22 mouse cellular contexts compared by ENCODE assay signal in genomic region chr2:18219569-18219968, GRCm38 (mm10).
DNase-seq lines count a peak whose midpoint lies in the region; ATAC-seq and TF ChIP-seq lines count a peak whose summit lies in the region.
"Had no signal": no experiment of that assay in that cellular context is flagged by ENCODE, and none has a peak within 500 bp of the region (broad histone marks: within the 10 kb centered on the region; RNA-seq: fewer than 3 reads in every experiment).

No protein-coding gene starts in this region.

- no peaks in the 10 kb centered on the region for H3K9me3 ChIP-seq in intestine, embryonic 14.5 days (ENCODE audit: control insufficient read depth, low read length)
- no peaks in the 10 kb centered on the region for H3K9me3 ChIP-seq in intestine, postnatal 0 days (ENCODE audit: control insufficient read depth)
- no peaks in the 10 kb centered on the region for H3K9me3 ChIP-seq in heart, embryonic 15.5 days (replicated peaks)
- H3K9me3 ChIP-seq: G1E; limb, embryonic 13.5 days; liver, embryonic 12.5 days; megakaryocyte, embryonic 14.5 days; midbrain, embryonic 13.5 days; neural tube, embryonic 12.5 days had no signal

- H3K4me1 ChIP-seq in intestine, embryonic 14.5 days (replicated peaks; ENCODE audit: control insufficient read depth, insufficient read depth, low read length), result no peaks in the 10 kb centered on the region
- no peaks in the 10 kb centered on the region for H3K4me1 ChIP-seq in intestine, postnatal 0 days (replicated peaks; ENCODE audit: control insufficient read depth, insufficient read depth, low read length)
- H3K4me1 ChIP-seq in heart, embryonic 15.5 days (replicated peaks), result peaks cover 18% of the 10 kb centered on the region
- H3K4me1 ChIP-seq: hindbrain, embryonic 10.5 days; liver, embryonic 12.5 days; midbrain, embryonic 13.5 days; neural tube, embryonic 12.5 days had no signal

- peak overlapping the region; percentile 86 for H3K27ac ChIP-seq in gastrocnemius, adult 2 months
- H3K27ac ChIP-seq in intestine, embryonic 14.5 days (ENCODE audit: low read depth), result no peak overlapping the region
- no peak overlapping the region for H3K27ac ChIP-seq in intestine, postnatal 0 days (ENCODE audit: low read depth, low read length)
- peak overlapping the region; percentile 36; the same call in 1 of the 2 replicates for H3K27ac ChIP-seq in heart, embryonic 15.5 days
- H3K27ac ChIP-seq: hindbrain, embryonic 10.5 days; hindbrain, postnatal 0 days; limb, embryonic 13.5 days; liver, embryonic 12.5 days; midbrain, embryonic 13.5 days; neural tube, embryonic 12.5 days; stomach, postnatal 0 days had no signal

- no peak overlapping the region for H3K4me2 ChIP-seq in intestine, embryonic 14.5 days (ENCODE audit: low read length)
- H3K4me2 ChIP-seq in intestine, postnatal 0 days (replicated peaks; ENCODE audit: low read depth), result no peak overlapping the region
- no peak overlapping the region for H3K4me2 ChIP-seq in heart, embryonic 15.5 days
- H3K4me2 ChIP-seq: limb, embryonic 13.5 days; liver, embryonic 12.5 days; midbrain, embryonic 13.5 days; neural tube, embryonic 12.5 days had no signal

- intact Hi-C loops in gastrocnemius, adult 2 months (cut with DNase I), result loop anchor here (10.0 kb wide), 1 partner anchor 455 kb away; the partner anchor contains the start of genes Bmi1 and Commd3
- intact Hi-C loops in gastrocnemius, postnatal 14 days (cut with DNase I; ENCODE audit: low total_unique reads), result no loop called here

- no peaks in the 10 kb centered on the region for H3K27me3 ChIP-seq in intestine, embryonic 14.5 days (replicated peaks; ENCODE audit: control insufficient read depth, insufficient read depth, low read length)
- no peaks in the 10 kb centered on the region for H3K27me3 ChIP-seq in intestine, postnatal 0 days (replicated peaks; ENCODE audit: control insufficient read depth, insufficient read depth, low read length)
- H3K27me3 ChIP-seq in heart, embryonic 15.5 days, result no peaks in the 10 kb centered on the region
- H3K27me3 ChIP-seq: limb, embryonic 13.5 days; liver, embryonic 12.5 days; megakaryocyte, embryonic 14.5 days; midbrain, embryonic 13.5 days; neural tube, embryonic 12.5 days had no signal

- TF ChIP-seq CTCF in gastrocnemius, adult 2 months (IDR thresholded peaks at IDR 0.05), result no peak
- TF ChIP-seq CTCF in intestine, postnatal 0 days (IDR thresholded peaks at IDR 0.05; ENCODE audit: low read depth), result no peak

- 79% methylated on average over 13 of the region's 13 CpGs for WGBS in intestine, embryonic 14.5 days
- WGBS in intestine, postnatal 0 days, result 83% methylated on average over 13 of the region's 13 CpGs
- WGBS in heart, embryonic 15.5 days, result 61% methylated on average over 13 of the region's 13 CpGs

- no peak for ATAC-seq in intestine, embryonic 14.5 days (replicated peaks; ENCODE audit: low FRiP score, low TSS enrichment, low read depth)
- no peak for ATAC-seq in intestine, postnatal 0 days
- ATAC-seq in heart, embryonic 15.5 days (replicated peaks; ENCODE audit: insufficient number of reproducible peaks, insufficient read depth, low FRiP score, low read depth), result no peak
- ATAC-seq: forebrain, postnatal 0 days; hindbrain, postnatal 0 days; liver, embryonic 12.5 days; midbrain, embryonic 13.5 days had no signal

- no peak overlapping the region for H3K4me3 ChIP-seq in gastrocnemius, adult 2 months
- H3K4me3 ChIP-seq in intestine, embryonic 14.5 days (ENCODE audit: low read depth, low read length), result no peak overlapping the region
- H3K4me3 ChIP-seq in intestine, postnatal 0 days (ENCODE audit: low read depth, low read length), result no peak overlapping the region
- H3K4me3 ChIP-seq in heart, embryonic 15.5 days, result no peak overlapping the region
- H3K4me3 ChIP-seq: hindbrain, embryonic 10.5 days; limb, embryonic 13.5 days; liver, embryonic 12.5 days; megakaryocyte, embryonic 14.5 days; midbrain, embryonic 13.5 days; neural tube, embryonic 12.5 days had no signal

- no peak overlapping the region for H3K9ac ChIP-seq in intestine, embryonic 14.5 days (ENCODE audit: low read length)
- H3K9ac ChIP-seq in intestine, postnatal 0 days (ENCODE audit: low read depth, low read length), result no peak overlapping the region
- no peak overlapping the region for H3K9ac ChIP-seq in heart, embryonic 15.5 days
- H3K9ac ChIP-seq: forebrain, postnatal 0 days; limb, embryonic 13.5 days; liver, embryonic 12.5 days; midbrain, embryonic 13.5 days; neural tube, embryonic 12.5 days had no signal

- DNase-seq in gastrocnemius, adult 2 months, result peak; percentile 34
- no peak for DNase-seq in gastrocnemius, postnatal 14 days
- peak; percentile 33 for DNase-seq in intestine, embryonic 14.5 days (ENCODE audit: low spot score)
- no peak for DNase-seq in frontal cortex, postnatal 36 days (ENCODE audit: low spot score in 2 of 2)
- no peak for DNase-seq in natural killer cell, adult 2 months (ENCODE audit: low spot score in 2 of 2)
- DNase-seq: adrenal gland, adult 2 months; forebrain, postnatal 0 days; kidney, adult 11 months; layer of hippocampus, adult 9-11 months; lung, adult 18-20 months; right cerebral cortex, postnatal 14 days had no signal

- H3K36me3 ChIP-seq in intestine, embryonic 14.5 days (ENCODE audit: control insufficient read depth, insufficient read depth, low read length), result peaks cover 49% of the 10 kb centered on the region
- H3K36me3 ChIP-seq in intestine, postnatal 0 days (ENCODE audit: control insufficient read depth, insufficient read depth), result peaks cover 35% of the 10 kb centered on the region
- H3K36me3 ChIP-seq in heart, embryonic 15.5 days, result peaks cover 22% of the 10 kb centered on the region

Comparison
In these comparisons a context has a peak if more than half of its experiments do, and no peak if none do; other contexts are left out.
1. DNase-seq: peak in gastrocnemius, adult 2 months (single experiment) and intestine, embryonic 14.5 days (single experiment); none in gastrocnemius, postnatal 14 days (single experiment), frontal cortex, postnatal 36 days (0 of 2) and natural killer cell, adult 2 months (0 of 2).
2. H3K27ac ChIP-seq: peak in gastrocnemius, adult 2 months (single experiment) and heart, embryonic 15.5 days (single experiment); none in intestine, embryonic 14.5 days (single experiment) and intestine, postnatal 0 days (single experiment).